Mouse (Mus musculus) A20 (cell line): ENCODE data around the gene Gm34653.

Source experiments
- DNase-seq: peaks from one replicate; pipeline ENCODE4 v3.0.0-alpha.2; 2011; ENCODE audit warnings: low read depth, low spot score

Gene Gm34653

DNA sequence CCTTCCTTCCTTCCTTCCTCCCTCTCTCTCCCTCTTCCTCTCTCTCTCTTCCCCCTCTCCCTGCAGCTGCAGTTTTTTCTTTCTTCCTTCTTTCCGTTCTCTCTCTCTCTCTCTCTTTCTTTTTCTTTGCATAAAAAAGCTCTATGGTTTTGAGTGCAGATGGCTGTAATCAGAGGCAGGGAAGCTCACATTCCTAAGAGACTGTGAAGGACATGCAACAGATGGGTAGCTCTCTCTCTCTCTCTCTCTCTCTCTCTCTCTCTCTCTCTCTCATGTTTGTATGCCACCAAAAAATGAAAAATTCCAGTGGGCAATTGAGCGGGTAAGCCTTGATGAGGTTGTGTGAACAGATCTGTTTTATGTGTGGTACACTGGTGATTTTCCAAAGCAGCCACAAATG is 51.4 kb downstream of the Gm34653 start:
- no peak for DNase-seq
